Mouse (Mus musculus) hindbrain, embryonic 16.5 days (tissue): Measurements from ENCODE around the gene Mxra7. TPM values are rescaled to one million over a fixed set of nuclear protein-coding genes. Genes with fewer than 3 reads are reported as not detected.
A peak's percentile ranks its signal among the peaks of the same experiment; 100 is the strongest.

Experiments
- ATAC-seq: fragments of 200-750 bp; cut with Nextera tagmentation; 2 replicates; pipeline ENCODE4 v1.8.0; 2017; ENCODE audit warnings: moderate TSS enrichment, moderate library complexity
- H3K27ac ChIP-seq: fragments of 300-500 bp; sonication (generic); 2 replicates; pipeline ENCODE4 v1.5.1; 2014; ENCODE audit warnings: low read depth, mild to moderate bottlenecking, control low read depth, low read length, moderate library complexity
- H3K27me3 ChIP-seq: fragments of 300-500 bp; sonication (generic); replicated peaks from 2 replicates; pipeline ENCODE4 v1.6.1; 2014; ENCODE audit warnings: low read length; ENCODE audit not compliant: control insufficient read depth, insufficient read depth
- H3K36me3 ChIP-seq: fragments of 300-500 bp; sonication (generic); 2 replicates; pipeline ENCODE4 v1.6.1; 2014; ENCODE audit warnings: mild to moderate bottlenecking, low read length, moderate library complexity, mixed read lengths; ENCODE audit not compliant: control insufficient read depth, insufficient read depth
- H3K4me1 ChIP-seq: fragments of 300-500 bp; sonication (generic); 2 replicates; pipeline ENCODE4 v1.6.1; 2014; ENCODE audit warnings: low read depth, low read length; ENCODE audit not compliant: control insufficient read depth, insufficient read depth
- H3K4me2 ChIP-seq: fragments of 300-500 bp; sonication (generic); 2 replicates; pipeline ENCODE4 v1.6.1; 2014; ENCODE audit warnings: mild to moderate bottlenecking, low read length, control low read depth, moderate library complexity
- H3K4me3 ChIP-seq: fragments of 300-500 bp; sonication (generic); 2 replicates; pipeline ENCODE4 v1.5.1; 2014; ENCODE audit warnings: mild to moderate bottlenecking, low read length, control low read depth, moderate library complexity
- H3K9ac ChIP-seq: fragments of 300-500 bp; sonication (generic); 2 replicates; pipeline ENCODE4 v1.6.1; 2014; ENCODE audit warnings: low read depth, mild to moderate bottlenecking, control low read depth, low read length, moderate library complexity
- H3K9me3 ChIP-seq: fragments of 300-500 bp; sonication (generic); 2 replicates; pipeline ENCODE4 v1.6.1; 2014; ENCODE audit warnings: mild to moderate bottlenecking, low read length, moderate library complexity; ENCODE audit not compliant: control insufficient read depth
- WGBS: fragments of 180-500 bp; shearing (Covaris S2); extraction: QIAGEN DNeasy Blood & Tissue Kit; methylation state at CpG from one replicate; pipeline ENCODE4 v1.1.7; 2014; 5-methylcytosine and 5-hydroxymethylcytosine counted together
- polyA plus RNA-seq: library from polyadenylated mRNA; unstranded; fragments of >200 nt; fragmentation: Nextera tagmentation; extraction: Ambion mirVana; gene quantifications from 2 replicates; pipeline ENCODE4 v1.2.1, GENCODE M21; 2015

The Mxra7 gene
- polyA plus RNA-seq, 1 experiment from 2014 or later, result 37.7 TPM

DNA sequence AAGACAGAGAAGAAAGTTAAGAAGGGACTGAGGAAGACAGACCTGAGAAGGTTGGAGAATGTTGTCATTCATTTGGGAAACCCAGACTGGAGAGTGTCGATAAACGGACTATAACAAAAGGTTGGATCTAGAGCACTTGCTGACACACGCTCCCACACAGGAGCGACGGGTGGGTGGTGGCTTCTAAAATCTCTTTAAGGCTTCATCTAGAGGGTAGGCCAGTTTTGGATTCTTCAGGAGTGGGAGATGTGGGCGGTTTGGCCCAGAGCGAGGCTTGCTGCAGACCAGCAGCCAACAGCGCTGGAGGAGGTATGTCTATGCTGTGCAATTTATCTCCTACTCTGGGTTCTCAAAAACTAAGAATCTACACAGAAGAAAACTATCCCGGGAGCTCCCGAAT, 5.2 kb downstream of the Mxra7 start:
- WGBS, result 87% methylated on average over 10 of the region's 10 CpGs
- H3K4me1 ChIP-seq, result peaks cover 13% of the 10 kb centered on the region

DNA sequence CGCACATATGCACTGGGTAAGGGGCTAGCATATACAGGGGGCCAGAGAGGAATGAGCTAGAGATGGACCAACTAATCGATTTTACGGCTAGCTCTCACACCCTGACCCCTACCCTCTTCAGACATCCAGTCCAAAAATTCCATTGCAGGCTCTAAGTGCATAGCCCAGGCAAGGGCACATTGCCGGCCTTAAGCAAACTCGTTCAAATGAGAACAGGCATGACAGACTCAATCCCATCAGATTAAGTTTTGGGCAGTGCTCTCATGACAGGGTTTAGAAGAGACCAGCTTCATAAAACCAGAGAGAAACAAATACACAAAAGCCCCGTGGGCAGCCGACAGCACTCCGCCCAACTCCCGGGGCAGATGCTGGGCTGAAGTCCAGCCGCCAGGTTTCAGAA, 5.6 kb downstream of the Mxra7 start:
- Histone ChIP-seq H3K36me3 (no peaks in the 10 kb centered on the region), H3K27ac (no peak overlapping the region)

More for the DNA sequence above, 5.2 kb downstream of the Mxra7 start:
- Histone ChIP-seq H3K4me2 (no peak overlapping the region), H3K27ac (no peak overlapping the region), H3K9ac (no peak overlapping the region), H3K4me3 (no peak overlapping the region), H3K36me3 (no peaks in the 10 kb centered on the region), H3K27me3 (no peaks in the 10 kb centered on the region), H3K9me3 (no peaks in the 10 kb centered on the region)
- ATAC-seq, result no peak

DNA sequence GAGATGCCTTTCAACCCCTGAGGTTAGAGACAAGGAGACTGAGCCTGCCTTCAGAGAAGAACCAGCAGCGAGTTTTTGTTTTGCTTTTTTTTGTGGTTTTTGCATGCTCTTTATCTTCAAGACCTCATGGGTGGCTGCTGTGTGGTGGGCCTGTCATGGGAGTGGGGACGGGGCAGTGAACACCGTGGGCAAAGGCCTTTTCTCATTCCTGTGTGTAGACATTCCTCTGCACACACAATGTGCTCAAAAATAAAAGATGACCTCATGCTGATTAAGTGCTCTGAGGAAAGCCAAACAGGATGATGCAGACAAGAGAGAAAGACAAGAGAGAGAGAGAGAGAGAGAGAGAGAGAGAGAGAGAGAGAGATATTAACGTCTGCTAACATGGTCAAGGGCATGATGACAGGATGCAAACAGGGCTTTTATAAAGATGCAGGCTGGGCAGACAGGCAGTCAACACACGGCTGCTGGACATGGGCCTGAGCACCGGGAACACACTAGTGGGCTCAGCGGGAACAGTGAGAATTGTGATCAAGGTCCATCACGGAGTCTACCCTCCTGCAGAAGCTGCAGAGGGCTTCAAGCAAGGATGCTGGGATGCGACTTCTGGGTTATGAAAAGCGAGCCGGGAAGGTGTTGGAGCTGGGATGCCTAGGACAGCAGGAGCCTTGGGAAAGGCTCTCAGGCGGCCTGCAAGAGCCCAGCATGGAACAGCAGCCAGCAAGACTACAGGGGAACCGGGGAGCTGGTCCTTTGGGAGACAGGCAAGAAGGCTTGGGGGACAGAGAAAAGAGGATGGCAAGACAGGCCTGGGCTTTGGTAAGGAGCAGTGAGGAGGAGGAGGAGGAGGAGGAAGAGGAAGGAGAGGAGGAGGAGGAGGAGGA, 6.5 kb downstream of the Mxra7 start:
- Histone ChIP-seq H3K4me2 (no peak overlapping the region), H3K27ac (no peak overlapping the region)

More for the DNA sequence above, 5.6 kb downstream of the Mxra7 start:
- no peak overlapping the region for H3K4me2 ChIP-seq
- 66% methylated on average over 10 of the region's 10 CpGs for WGBS
- H3K27me3 ChIP-seq, result no peaks in the 10 kb centered on the region
- H3K4me1 ChIP-seq, result peaks cover 10% of the 10 kb centered on the region
- H3K9ac ChIP-seq, result no peak overlapping the region
- ATAC-seq, result no peak
- no peak overlapping the region for H3K4me3 ChIP-seq
- no peaks in the 10 kb centered on the region for H3K9me3 ChIP-seq

DNA sequence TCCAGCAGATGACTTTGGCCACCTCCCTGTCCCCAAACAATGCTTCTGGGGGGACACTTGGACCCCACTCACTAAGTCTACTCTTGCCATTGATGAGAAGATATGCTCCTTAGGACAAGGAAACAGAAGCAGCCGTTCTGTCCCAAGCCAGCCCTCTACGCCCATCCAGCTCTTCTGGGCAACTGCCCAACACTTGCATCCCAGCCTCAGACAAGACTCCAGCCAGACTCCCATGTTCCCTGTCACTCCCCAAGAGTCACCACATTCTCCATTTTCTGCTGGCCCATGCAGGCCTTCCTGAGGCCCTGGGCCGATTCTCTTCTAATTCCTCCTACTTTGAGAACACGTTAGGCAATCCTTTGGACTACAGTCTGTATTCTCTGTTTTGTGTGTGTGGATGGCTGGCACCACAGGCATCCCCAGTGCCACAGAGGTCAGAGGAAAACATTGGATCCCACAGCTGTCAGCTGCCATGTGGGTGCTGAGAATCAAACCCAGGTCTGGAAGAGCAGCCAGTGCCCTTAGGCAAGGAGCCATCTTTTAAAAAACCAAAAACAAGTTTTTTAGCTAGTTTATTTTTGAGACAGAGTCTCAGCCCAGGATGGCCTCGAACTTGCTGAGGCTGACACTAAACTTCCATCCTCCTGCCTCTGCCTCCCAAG, 7.8 kb downstream of the Mxra7 start:
- Histone ChIP-seq H3K9me3 (no peaks in the 10 kb centered on the region), H3K4me2 (no peak overlapping the region), H3K27ac (no peak overlapping the region), H3K4me1 (peaks cover 4% of the 10 kb centered on the region), H3K4me3 (no peak overlapping the region), H3K27me3 (no peaks in the 10 kb centered on the region), H3K9ac (no peak overlapping the region), H3K36me3 (no peaks in the 10 kb centered on the region)
- 74% methylated on average over 5 of the region's 5 CpGs for WGBS
- ATAC-seq, result no peak

More for the DNA sequence above, 6.5 kb downstream of the Mxra7 start:
- Histone ChIP-seq H3K4me3 (no peak overlapping the region), H3K9ac (no peak overlapping the region), H3K36me3 (no peaks in the 10 kb centered on the region), H3K9me3 (no peaks in the 10 kb centered on the region), H3K4me1 (peaks cover under 1% of the 10 kb centered on the region), H3K27me3 (no peaks in the 10 kb centered on the region)
- 38% methylated on average over 13 of the region's 13 CpGs for WGBS
- ATAC-seq, result no peak

- Histone ChIP-seq H3K4me2 (no peak overlapping the region), H3K27ac (no peak overlapping the region), H3K9me3 (no peaks in the 10 kb centered on the region), H3K36me3 (no peaks in the 10 kb centered on the region), H3K4me1 (peaks cover 18% of the 10 kb centered on the region), H3K27me3 (no peaks in the 10 kb centered on the region), H3K4me3 (no peak overlapping the region), H3K9ac (no peak overlapping the region)
- ATAC-seq, result no peak
- 58% methylated on average over 8 of the region's 8 CpGs for WGBS
Observed at GRCm38 (mm10) chr11:116818722-116819121, 9.1 kb downstream of the Mxra7 start.

- H3K4me2 ChIP-seq, result no peak overlapping the region
- H3K27me3 ChIP-seq, result no peaks in the 10 kb centered on the region
- no peaks in the 10 kb centered on the region for H3K36me3 ChIP-seq
- no peak overlapping the region for H3K27ac ChIP-seq
- H3K9me3 ChIP-seq, result no peaks in the 10 kb centered on the region
- ATAC-seq, result no peak
- H3K9ac ChIP-seq, result no peak overlapping the region
- no peak overlapping the region for H3K4me3 ChIP-seq
- WGBS, result 96% methylated on average over 5 of the region's 5 CpGs
- peaks cover 29% of the 10 kb centered on the region for H3K4me1 ChIP-seq
Observed at GRCm38 (mm10) chr11:116817567-116817966, 10.3 kb downstream of the Mxra7 start.

DNA sequence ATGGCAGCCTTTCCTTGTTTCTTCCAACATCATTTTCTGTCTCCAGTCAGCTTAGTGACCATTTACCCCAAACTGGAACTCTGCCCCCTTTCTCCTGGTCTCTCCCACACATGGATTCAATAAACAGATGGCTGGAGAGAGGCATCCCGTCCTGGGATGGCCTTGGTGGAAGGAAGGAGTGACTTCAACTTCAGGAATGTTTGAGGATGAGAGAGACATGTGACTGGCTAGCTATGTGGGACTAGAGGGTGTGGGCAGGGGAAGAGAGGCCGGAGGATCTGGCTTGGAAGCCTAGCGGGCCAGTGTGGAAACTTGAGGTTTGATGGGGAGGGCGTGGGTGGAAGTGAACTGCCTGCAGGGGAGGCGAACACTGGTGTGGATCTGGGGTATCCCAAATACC, 11.1 kb downstream of the Mxra7 start:
- H3K36me3 ChIP-seq, result no peaks in the 10 kb centered on the region
- no peak overlapping the region for H3K9ac ChIP-seq
- no peak overlapping the region for H3K4me3 ChIP-seq
- no peak for ATAC-seq
- H3K4me1 ChIP-seq, result peaks cover 36% of the 10 kb centered on the region
- WGBS, result 90% methylated on average over 5 of the region's 5 CpGs
- no peak overlapping the region for H3K4me2 ChIP-seq
- H3K9me3 ChIP-seq, result no peaks in the 10 kb centered on the region
- no peaks in the 10 kb centered on the region for H3K27me3 ChIP-seq
- no peak overlapping the region for H3K27ac ChIP-seq

GRCm38 (mm10) chr11:116814884-116815415, 12.9 kb downstream of the Mxra7 start:
- H3K4me3 ChIP-seq, result no peak overlapping the region
- 15% methylated on average over 7 of the region's 7 CpGs for WGBS
- peak overlapping the region; percentile 22; the same call in 1 of the 2 replicates for H3K4me2 ChIP-seq
- ATAC-seq, result no peak
- H3K36me3 ChIP-seq, result no peaks in the 10 kb centered on the region
- H3K9ac ChIP-seq, result peak overlapping the region; percentile 36
- H3K27me3 ChIP-seq, result no peaks in the 10 kb centered on the region
- no peaks in the 10 kb centered on the region for H3K9me3 ChIP-seq
- peak overlapping the region; percentile 88 for H3K27ac ChIP-seq
- H3K4me1 ChIP-seq, result peaks cover 53% of the 10 kb centered on the region
